Mouse (Mus musculus) ES-Bruce4 (cell line): ENCODE results near the gene Orm3.

Experiments used
- CTCF ChIP-seq: IDR thresholded peaks from one replicate; pipeline ENCODE4 v1.8.1; 2011; ENCODE audit warnings: low read depth, low read length
- EP300 ChIP-seq: IDR thresholded peaks from 2 replicates; pipeline ENCODE4 v1.6.1; 2011; ENCODE audit warnings: low read depth, low read length; ENCODE audit not compliant: insufficient read depth
- POLR2A ChIP-seq: IDR thresholded peaks from one replicate; pipeline ENCODE4 v1.8.1; 2011; ENCODE audit warnings: low read length; ENCODE audit not compliant: insufficient read depth

- TF ChIP-seq CTCF, result no peak
- TF ChIP-seq POLR2A, result no peak
- no peak for TF ChIP-seq EP300
Measured at GRCm38 (mm10) chr4:63333403-63333802, 22.6 kb upstream of the Orm3 start.
